Mouse (Mus musculus): ENCODE results near the gene Fry.

Fry gene

DNA sequence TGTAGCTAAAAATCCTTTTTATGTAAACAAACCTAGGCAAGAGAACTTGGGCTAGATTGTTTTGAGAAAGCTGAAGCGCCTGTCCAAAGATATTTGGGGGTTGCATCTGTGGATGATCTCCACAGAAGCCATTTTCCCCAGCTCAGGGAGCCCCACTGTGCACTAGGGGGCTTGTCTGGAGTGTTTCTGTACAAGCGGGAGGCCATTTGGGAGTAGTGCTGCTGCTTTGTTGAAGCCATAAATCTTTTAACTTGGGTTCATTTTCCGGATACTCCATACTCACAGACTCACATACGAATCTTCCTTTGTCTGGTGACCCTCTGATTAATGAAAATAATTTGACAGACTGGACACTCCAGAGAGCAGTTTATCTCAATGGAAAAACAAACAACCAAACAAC is 142.9 kb downstream of the Fry start:
- in situ Hi-C loops (cut with MboI; ENCODE audit: unreplicated experiment in 2 of 2) = no loop called here

DNA sequence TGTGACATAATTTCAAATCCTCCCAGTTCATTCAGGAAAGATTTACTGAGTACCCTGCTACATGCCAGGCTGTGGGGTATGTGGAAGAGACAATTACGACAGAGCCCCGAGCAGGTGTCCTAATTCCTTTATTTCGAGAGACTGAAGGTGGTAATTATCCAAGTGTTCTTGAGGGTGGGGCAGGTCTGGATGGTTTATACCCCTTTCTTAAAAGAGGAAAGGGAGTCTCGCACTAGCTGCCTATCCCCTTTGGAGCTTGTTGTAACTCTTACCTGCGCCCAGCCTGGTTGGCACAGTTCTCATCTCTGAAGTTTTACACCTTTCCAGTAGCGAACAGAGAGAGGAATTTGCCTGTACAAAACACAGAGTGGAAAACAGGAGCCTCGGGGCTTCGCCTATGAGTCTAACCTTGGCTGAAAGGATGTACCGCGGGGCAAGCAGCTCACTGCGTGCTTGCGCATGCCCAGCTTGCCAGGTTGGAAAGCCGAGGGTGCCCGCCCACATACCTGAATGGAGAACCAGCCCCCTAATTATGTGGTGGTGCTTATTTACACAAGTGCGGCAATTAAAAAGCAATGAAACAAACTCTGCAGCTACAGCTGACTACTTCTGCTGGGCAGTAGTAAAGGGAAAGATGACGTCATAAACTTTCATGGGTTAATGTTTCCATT is 143.7 kb downstream of the Fry start:
- in situ Hi-C loops (cut with MboI; ENCODE audit: unreplicated experiment in 2 of 2) = no loop called here

- in situ Hi-C loops (cut with MboI; ENCODE audit: unreplicated experiment in 2 of 2) = no loop called here
Measured at GRCm38 (mm10) chr5:150262717-150263103, 144.3 kb downstream of the Fry start.

- in situ Hi-C loops (cut with MboI; ENCODE audit: unreplicated experiment in 2 of 2) = no loop called here
Measured at GRCm38 (mm10) chr5:150263162-150263561, 144.7 kb downstream of the Fry start.

GRCm38 (mm10) chr5:150263656-150264055 is 145.2 kb downstream of the Fry start:
- in situ Hi-C loops (cut with MboI; ENCODE audit: unreplicated experiment in 2 of 2) = no loop called here

GRCm38 (mm10) chr5:150265005-150265404 is 146.6 kb downstream of the Fry start:
- in situ Hi-C loops (cut with MboI; ENCODE audit: unreplicated experiment in 2 of 2) = no loop called here

DNA sequence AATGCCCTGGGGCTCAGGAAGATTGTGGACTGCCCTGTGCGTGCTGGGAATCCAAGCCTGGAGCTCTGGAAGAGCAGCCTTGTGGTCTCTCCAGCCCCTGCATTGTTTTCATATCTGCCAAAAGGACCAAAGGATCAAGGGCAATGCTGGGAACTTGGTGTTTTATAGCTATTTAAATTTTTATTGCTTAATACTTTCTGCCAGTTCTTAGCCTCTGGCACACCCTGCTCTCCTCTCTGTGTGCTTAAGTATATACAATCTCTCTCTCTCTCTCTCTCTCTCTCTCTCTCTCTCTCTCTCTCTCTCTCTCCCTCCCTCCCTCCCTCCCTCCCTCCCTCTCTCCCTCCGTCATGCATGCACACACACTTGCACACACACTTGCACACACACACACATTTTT is 147.5 kb downstream of the Fry start:
- in situ Hi-C loops (cut with MboI; ENCODE audit: unreplicated experiment in 2 of 2) = no loop called here

GRCm38 (mm10) chr5:150268261-150268660 is 149.8 kb downstream of the Fry start:
- in situ Hi-C loops (cut with MboI; ENCODE audit: unreplicated experiment in 2 of 2) = no loop called here

GRCm38 (mm10) chr5:150270468-150270867 is 152.0 kb downstream of the Fry start:
- in situ Hi-C loops (cut with MboI; ENCODE audit: unreplicated experiment in 2 of 2) = no loop called here

DNA sequence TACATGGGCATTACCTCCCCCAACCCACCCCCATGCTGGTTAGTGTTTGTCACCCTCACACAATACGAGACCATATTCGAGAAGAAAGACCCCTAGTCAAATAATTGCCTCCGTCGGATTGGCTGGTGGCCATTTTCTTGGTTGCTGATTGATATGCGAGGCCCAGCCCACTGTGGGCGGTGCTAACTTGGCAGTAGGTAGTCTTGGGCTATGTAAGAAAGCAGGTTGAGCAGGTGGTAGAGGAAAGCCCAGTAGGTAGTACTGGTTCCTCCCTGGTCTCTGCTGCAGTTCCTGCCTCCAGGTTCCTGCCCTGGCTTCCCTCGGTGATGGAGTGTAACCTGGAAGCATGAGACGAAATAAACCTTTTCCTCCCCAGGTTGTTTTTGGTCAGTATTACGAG is 153.7 kb downstream of the Fry start:
- in situ Hi-C loops (cut with MboI; ENCODE audit: unreplicated experiment in 2 of 2) = no loop called here

GRCm38 (mm10) chr5:150275314-150275713 is 156.9 kb downstream of the Fry start:
- in situ Hi-C loops (cut with MboI; ENCODE audit: unreplicated experiment in 2 of 2) = no loop called here

GRCm38 (mm10) chr5:150276611-150277010 is 158.2 kb downstream of the Fry start:
- in situ Hi-C loops (cut with MboI; ENCODE audit: unreplicated experiment in 2 of 2) = no loop called here

DNA sequence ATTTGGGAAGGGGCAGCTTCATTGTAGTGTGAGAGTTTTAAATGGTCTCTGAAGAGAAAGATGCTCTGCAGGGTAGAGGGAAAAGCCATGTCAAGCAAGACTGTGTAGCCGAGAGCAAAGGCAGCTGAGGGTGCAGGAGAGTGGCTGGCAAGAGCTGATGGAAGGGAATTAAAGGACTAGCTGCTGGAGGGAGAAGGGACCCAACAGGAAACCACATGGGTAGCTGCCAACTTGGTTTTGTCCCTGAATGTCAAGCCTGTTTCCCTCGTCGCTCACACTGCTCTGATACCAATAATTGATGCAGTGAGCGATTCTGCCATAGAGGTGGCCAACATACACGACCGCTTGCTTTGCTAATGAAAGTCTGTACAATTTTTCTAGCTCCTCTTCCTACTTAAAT is 160.9 kb downstream of the Fry start:
- in situ Hi-C loops (cut with MboI; ENCODE audit: unreplicated experiment in 2 of 2) = no loop called here

DNA sequence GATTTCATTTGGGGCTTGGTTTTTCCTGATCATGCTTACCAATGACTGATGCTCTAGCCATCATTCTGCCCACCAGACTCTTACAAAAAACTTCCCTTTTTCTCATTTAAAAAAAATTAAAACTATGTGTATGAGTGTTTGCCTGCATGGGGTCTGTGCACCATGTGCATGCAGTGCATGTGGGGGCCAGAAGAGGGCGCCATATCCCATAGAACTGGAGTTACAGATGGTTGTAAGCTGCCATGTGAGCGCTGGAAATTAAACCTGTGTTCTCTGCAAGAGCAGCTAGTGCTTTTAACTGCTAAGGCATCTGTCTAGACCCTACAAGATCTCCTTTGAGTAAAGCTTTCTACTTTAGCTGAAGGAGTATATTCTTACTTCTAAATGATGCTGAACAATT is 162.6 kb downstream of the Fry start:
- in situ Hi-C loops (cut with MboI; ENCODE audit: unreplicated experiment in 2 of 2) = no loop called here

GRCm38 (mm10) chr5:150282091-150282490 is 163.6 kb downstream of the Fry start:
- in situ Hi-C loops (cut with MboI; ENCODE audit: unreplicated experiment in 2 of 2) = no loop called here

- in situ Hi-C loops (cut with MboI; ENCODE audit: unreplicated experiment in 2 of 2) = no loop called here
Measured at GRCm38 (mm10) chr5:150287949-150288348, 169.5 kb downstream of the Fry start.

DNA sequence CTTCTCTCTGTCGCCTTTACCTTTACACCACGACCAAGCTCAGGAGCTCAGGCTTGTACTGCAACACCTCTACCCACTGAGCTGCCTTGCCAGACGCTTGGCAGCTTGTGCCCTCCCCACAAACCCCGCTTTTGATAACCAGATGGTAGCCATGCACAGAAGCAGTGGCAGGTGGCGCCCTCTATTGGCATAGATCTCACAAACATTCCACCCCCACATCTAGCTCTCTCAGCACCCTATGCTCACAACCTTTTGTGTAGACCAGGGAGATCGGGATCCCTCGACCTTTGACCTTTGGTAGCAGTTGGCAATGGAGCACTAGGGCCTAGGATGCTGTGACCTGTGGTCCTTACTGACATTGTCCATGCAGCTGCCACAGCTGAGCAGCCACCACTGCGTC is 171.2 kb downstream of the Fry start:
- in situ Hi-C loops (cut with MboI; ENCODE audit: unreplicated experiment in 2 of 2) = no loop called here

DNA sequence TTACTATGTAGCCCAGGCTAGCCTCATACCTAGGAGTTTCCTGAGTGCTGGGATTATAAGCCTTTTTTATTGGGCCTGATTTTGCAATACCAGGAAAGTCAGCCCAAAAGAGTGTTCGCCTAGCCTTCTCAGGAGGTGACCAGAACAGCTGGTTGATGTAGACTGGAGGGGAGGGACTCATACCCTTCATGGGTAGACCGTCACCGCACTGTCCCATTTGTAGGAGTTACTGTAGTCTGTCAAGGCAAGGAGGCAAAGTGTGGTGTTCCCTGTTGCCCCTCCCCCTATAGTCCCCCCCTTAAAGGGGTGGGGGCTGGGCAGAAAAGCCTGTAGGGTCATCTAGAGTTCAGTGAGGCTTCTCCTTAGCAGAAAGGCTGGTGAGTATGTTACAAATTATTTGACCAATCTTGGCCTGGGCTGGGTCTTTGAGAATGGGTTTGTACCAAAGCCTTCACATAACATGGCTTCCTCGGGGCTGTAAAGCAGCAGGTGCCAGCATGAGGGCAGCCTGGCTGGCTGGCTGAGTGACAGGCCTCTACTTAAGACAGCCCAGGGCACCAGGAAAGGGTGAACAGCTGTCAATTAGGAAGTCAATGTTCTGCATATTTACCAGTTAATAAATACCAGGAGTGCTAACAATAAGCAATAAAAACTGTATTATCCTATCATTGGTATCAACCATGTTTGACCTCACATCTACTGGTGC is 172.2 kb downstream of the Fry start:
- in situ Hi-C loops (cut with MboI; ENCODE audit: unreplicated experiment in 2 of 2) = no loop called here

DNA sequence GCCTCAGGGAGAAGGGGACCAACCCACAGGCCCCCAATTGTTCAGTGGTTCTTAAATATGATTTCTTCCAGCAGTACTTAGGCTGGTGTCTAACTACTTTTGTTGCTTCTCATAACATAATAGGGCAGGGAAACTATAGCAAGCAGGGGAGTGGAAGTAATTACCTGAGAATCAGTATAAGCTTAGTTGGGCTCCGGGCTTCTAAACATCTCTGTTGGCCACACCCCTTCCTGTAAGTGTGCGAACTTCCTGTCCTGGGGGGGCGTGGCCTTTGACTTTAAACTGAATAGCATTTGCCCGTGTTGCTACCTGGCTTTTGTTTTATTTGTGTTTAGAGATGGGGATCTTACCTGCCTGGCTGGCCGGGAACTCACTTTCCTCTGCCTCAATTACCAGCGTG is 172.8 kb downstream of the Fry start:
- in situ Hi-C loops (cut with MboI; ENCODE audit: unreplicated experiment in 2 of 2) = no loop called here

DNA sequence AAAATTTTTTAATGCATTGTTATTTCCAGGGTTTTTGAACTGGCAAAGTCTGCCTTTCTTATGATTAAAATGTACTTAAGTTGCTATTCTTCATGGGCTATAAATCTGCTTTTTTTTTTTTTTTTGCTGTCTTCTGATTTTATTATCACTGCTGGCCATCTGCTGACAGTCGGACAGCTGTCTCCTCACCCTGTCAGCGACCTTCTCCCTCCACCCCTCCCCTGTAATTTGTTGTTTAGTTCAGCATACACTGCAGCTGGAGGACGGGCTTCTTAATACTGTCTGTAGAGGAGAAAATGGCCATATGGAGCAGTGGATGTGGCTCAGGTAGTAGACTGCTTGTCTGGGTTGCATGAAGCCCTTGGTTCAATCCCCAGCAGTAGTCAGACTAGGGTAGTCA is 173.7 kb downstream of the Fry start:
- in situ Hi-C loops (cut with MboI; ENCODE audit: unreplicated experiment in 2 of 2) = no loop called here

GRCm38 (mm10) chr5:150294306-150294705 is 175.9 kb downstream of the Fry start:
- in situ Hi-C loops (cut with MboI; ENCODE audit: unreplicated experiment in 2 of 2) = no loop called here

DNA sequence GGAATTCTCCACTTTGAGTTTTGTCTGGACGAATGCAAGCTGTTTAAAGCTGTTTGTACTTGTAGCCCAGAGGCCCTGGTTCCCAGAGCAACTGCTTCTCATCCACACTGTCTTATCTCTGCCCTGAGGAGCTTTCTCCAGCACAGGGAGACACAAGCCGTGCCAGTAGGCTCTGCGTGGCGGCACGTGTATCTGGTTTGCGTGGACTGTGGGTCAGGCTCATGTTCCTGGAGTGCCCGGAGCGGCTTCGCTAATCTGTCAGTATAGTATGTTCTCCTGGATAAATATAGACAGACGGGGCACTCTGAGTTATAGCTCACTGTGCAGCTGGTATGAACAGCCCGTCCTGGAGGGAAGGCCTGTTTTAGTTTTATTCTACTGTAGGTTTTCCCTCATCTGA is 176.7 kb downstream of the Fry start:
- in situ Hi-C loops (cut with MboI; ENCODE audit: unreplicated experiment in 2 of 2) = no loop called here

- in situ Hi-C loops (cut with MboI; ENCODE audit: unreplicated experiment in 2 of 2) = no loop called here
Measured at GRCm38 (mm10) chr5:150298969-150299368, 180.5 kb downstream of the Fry start.

All from v-Abl transformed pro-B cells (cell line).